Mouse (Mus musculus): Measurements from ENCODE around the gene Cyp4f40.

- no peak for TF ChIP-seq CTCF (IDR thresholded peaks at IDR 0.05; ENCODE audit: borderline replicate concordance, insufficient read depth, low read depth, low read length)
- TF ChIP-seq POLR2A (IDR thresholded peaks at IDR 0.05; ENCODE audit: borderline replicate concordance, insufficient read depth, low read length) = no peak
These were observed 21.5 kb upstream of the Cyp4f40 start for GRCm38 (mm10) chr17:32637151-32637550.

Data from cerebellum, adult 2 months (tissue).